Mouse (Mus musculus) kidney, postnatal 0 days (tissue): Measurements from ENCODE around the gene Rnf212b. TPM values are rescaled to one million over a fixed set of nuclear protein-coding genes. Genes with fewer than 3 reads are reported as not detected.
A peak's percentile ranks its signal among the peaks of the same experiment; 100 is the strongest.

ENCODE experiments used
- ATAC-seq: fragments of 200-750 bp; cut with Nextera tagmentation; replicated peaks from 2 replicates; pipeline ENCODE4 v1.8.0; 2017; ENCODE audit warnings: low read depth, moderate number of reproducible peaks, moderate TSS enrichment, moderate library complexity; ENCODE audit not compliant: low FRiP score
- DNase-seq: peaks from one replicate; pipeline ENCODE4 v3.0.0-alpha.2; 2016; ENCODE audit warnings: low spot score
- H3K27ac ChIP-seq: fragments of 300-500 bp; sonication (generic); 2 replicates; pipeline ENCODE4 v1.5.1; 2014; ENCODE audit warnings: mild to moderate bottlenecking
- H3K27me3 ChIP-seq: fragments of 300-500 bp; sonication (generic); 2 replicates; pipeline ENCODE4 v1.6.1; 2014; ENCODE audit warnings: low read length, mixed read lengths; ENCODE audit not compliant: insufficient read depth
- H3K36me3 ChIP-seq: fragments of 300-500 bp; sonication (generic); 2 replicates; pipeline ENCODE4 v1.6.1; 2014; ENCODE audit warnings: low read length, mixed read lengths; ENCODE audit not compliant: insufficient read depth
- H3K4me1 ChIP-seq: fragments of 300-500 bp; sonication (generic); replicated peaks from 2 replicates; pipeline ENCODE4 v1.6.1; 2014; ENCODE audit warnings: antibody characterized with exemption, low read length, mixed read lengths; ENCODE audit not compliant: insufficient read depth
- H3K4me2 ChIP-seq: fragments of 300-500 bp; sonication (generic); 2 replicates; pipeline ENCODE4 v1.6.1; 2014; ENCODE audit warnings: mild to moderate bottlenecking, low read length, moderate library complexity, mixed read lengths
- H3K4me3 ChIP-seq: fragments of 300-500 bp; sonication (generic); replicated peaks from 2 replicates; pipeline ENCODE4 v1.5.1; 2014; ENCODE audit warnings: low read depth, low read length
- H3K9ac ChIP-seq: fragments of 300-500 bp; sonication (generic); 2 replicates; pipeline ENCODE4 v1.6.1; 2014; ENCODE audit warnings: low read depth, low read length
- H3K9me3 ChIP-seq: fragments of 300-500 bp; sonication (generic); replicated peaks from 2 replicates; pipeline ENCODE4 v1.6.1; 2016; ENCODE audit warnings: low read length, inconsistent platforms, mixed read lengths
- CTCF ChIP-seq: IDR thresholded peaks from 2 replicates; pipeline ENCODE4 v1.5.1; 2016; ENCODE audit warnings: antibody characterized with exemption, low read depth, mild to moderate bottlenecking, moderate library complexity
- WGBS: fragments of 180-500 bp; shearing (Covaris S2); extraction: QIAGEN DNeasy Blood & Tissue Kit; methylation state at CpG from one replicate; pipeline ENCODE4 v1.1.7; 2014; 5-methylcytosine and 5-hydroxymethylcytosine counted together
- polyA plus RNA-seq: library from polyadenylated mRNA; unstranded; fragments of >200 nt; fragmentation: Nextera tagmentation; extraction: Ambion mirVana; gene quantifications from 2 replicates; pipeline ENCODE4 v1.2.1, GENCODE M21; 2015

Gene Rnf212b
- polyA plus RNA-seq, 1 experiment from 2014 or later = 0.80 TPM

DNA sequence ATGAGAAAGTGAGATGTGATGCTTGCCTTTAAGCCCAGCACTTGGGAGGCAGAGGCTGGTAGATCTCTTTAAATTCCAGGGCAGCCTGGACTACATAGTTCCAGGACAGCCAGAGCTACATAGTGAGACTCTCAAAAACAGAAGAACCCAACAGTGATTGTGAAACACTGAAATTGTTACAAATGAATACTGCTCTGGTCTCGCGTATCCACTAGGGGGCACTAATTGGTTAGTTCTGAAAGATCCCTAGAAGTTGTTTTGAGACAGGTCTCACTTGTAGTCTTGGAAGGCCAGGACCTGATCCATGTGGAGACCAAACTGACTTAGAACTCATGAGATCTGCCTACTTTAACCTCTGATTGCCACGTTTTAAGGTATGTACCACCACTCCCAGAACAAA lies 86.4 kb downstream of the Rnf212b start:
- ATAC-seq (peak; percentile 50), DNase-seq (peak; percentile 94)
- Histone ChIP-seq H3K4me1 (0 out of 2 replicates have a peak, but pooled peaks cover 3% of the 10 kb centered on the region), H3K9me3 (no peaks in the 10 kb centered on the region), H3K27ac (no peak overlapping the region), H3K9ac (no peak overlapping the region), H3K4me2 (no peak overlapping the region), H3K36me3 (peaks cover 22% of the 10 kb centered on the region), H3K27me3 (no peaks in the 10 kb centered on the region), H3K4me3 (no peak overlapping the region)
- under 1% methylated on average over 3 of the region's 3 CpGs for WGBS
- peak; percentile 96 for TF ChIP-seq CTCF

DNA sequence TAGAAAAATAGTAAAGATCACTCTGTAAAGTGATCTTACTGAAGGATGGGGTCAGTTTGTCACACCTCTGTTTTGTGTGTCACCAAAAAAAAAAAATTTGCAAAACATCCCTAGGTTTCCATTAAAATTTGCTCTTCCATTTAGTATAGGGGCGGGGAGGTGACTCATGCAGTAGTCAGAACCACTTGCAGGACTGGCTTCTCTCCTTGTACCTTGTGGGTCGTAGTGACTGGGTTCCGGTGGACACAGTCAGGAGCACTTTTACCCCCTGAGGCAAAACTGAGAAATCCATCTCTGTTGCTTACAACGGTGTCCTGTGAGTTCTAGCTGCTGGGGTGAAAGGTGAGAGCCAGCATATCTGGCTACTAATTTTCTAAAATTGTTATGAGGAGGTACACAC lies 89.7 kb downstream of the Rnf212b start:
- TF ChIP-seq CTCF = no peak
- no peak overlapping the region for H3K4me2 ChIP-seq
- peaks cover 24% of the 10 kb centered on the region for H3K36me3 ChIP-seq
- no peaks in the 10 kb centered on the region for H3K9me3 ChIP-seq
- H3K27me3 ChIP-seq = no peaks in the 10 kb centered on the region
- no peaks in the 10 kb centered on the region for H3K4me1 ChIP-seq
- no peak overlapping the region for H3K9ac ChIP-seq
- H3K27ac ChIP-seq = no peak overlapping the region
- H3K4me3 ChIP-seq = no peak overlapping the region
- 78% methylated on average over 4 of the region's 4 CpGs for WGBS
- ATAC-seq (no peak), DNase-seq (no peak)

Other genes starting within 250 kb of the Rnf212b start
- 34.6 and 40.9 TPM in 2 replicates for gene Ajuba, start 236.6 kb upstream of the Rnf212b start, polyA plus RNA-seq
- gene 4931414P19Rik, start 208.1 kb upstream of the Rnf212b start, polyA plus RNA-seq = 6.4 TPM in 2 replicates
- 370 and 387 TPM in 2 replicates for gene Psmb5, start 196.1 kb upstream of the Rnf212b start, polyA plus RNA-seq
- 0.13 TPM in 1 of 2 replicates, not detected in the other for gene Psmb11, start 192.7 kb upstream of the Rnf212b start, polyA plus RNA-seq
- not detected in 2 replicates for gene Gm17606, start 173.2 kb upstream of the Rnf212b start, polyA plus RNA-seq
- 1.4 and 1.6 TPM in 2 replicates for gene Cdh24, start 172.8 kb upstream of the Rnf212b start, polyA plus RNA-seq
- gene 1700123O20Rik, start 127.9 kb upstream of the Rnf212b start, polyA plus RNA-seq = 102 TPM in 2 replicates
- 86.7 and 90.1 TPM in 2 replicates for gene Acin1, start 127.2 kb upstream of the Rnf212b start, polyA plus RNA-seq
- 0.07 TPM in 1 of 2 replicates, not detected in the other for gene Gm29776, start 115.3 kb upstream of the Rnf212b start, polyA plus RNA-seq
- gene Cebpe, start 102.0 kb upstream of the Rnf212b start, polyA plus RNA-seq = not detected in 2 replicates
- gene Slc7a8, start 32.2 kb upstream of the Rnf212b start, polyA plus RNA-seq = 25.4 and 25.7 TPM in 2 replicates
- 18.7 and 19.9 TPM in 2 replicates for gene Homez, start 56.8 kb downstream of the Rnf212b start, polyA plus RNA-seq
- 3.1 and 4.2 TPM in 2 replicates for gene Ppp1r3e, start 63.4 kb downstream of the Rnf212b start, polyA plus RNA-seq
- gene Bcl2l2, start 69.2 kb downstream of the Rnf212b start, polyA plus RNA-seq = 5.3 and 5.6 TPM in 2 replicates
- gene Gm20521, start 69.3 kb downstream of the Rnf212b start, polyA plus RNA-seq = 1.7 and 2.5 TPM in 2 replicates
- gene Pabpn1, start 78.4 kb downstream of the Rnf212b start, polyA plus RNA-seq = 113 and 123 TPM in 2 replicates
- gene Slc22a17, start 99.0 kb downstream of the Rnf212b start, polyA plus RNA-seq = 39.9 and 48.1 TPM in 2 replicates
- gene Efs, start 112.0 kb downstream of the Rnf212b start, polyA plus RNA-seq = 15.0 and 16.0 TPM in 2 replicates
- 0.11 TPM in 1 of 2 replicates, not detected in the other for gene Il25, start 118.6 kb downstream of the Rnf212b start, polyA plus RNA-seq
- 1.9 and 2.1 TPM in 2 replicates for gene Cmtm5, start 122.1 kb downstream of the Rnf212b start, polyA plus RNA-seq
- gene Myh6, start 152.8 kb downstream of the Rnf212b start, polyA plus RNA-seq = 0.34 and 0.62 TPM in 2 replicates
- not detected in 2 replicates for gene Gm17428, start 162.8 kb downstream of the Rnf212b start, polyA plus RNA-seq
- 0.16 and 0.88 TPM in 2 replicates for gene Myh7, start 180.5 kb downstream of the Rnf212b start, polyA plus RNA-seq
- gene Ngdn, start 201.3 kb downstream of the Rnf212b start, polyA plus RNA-seq = 68.9 and 75.7 TPM in 2 replicates